Mouse (Mus musculus): ENCODE measurements around the gene Krtcap3.
A peak's percentile ranks its signal among the peaks of the same experiment; 100 is the strongest.

Gene Krtcap3

GRCm38 (mm10) chr5:31252795-31253545 lies 1.5 kb downstream of the Krtcap3 start:
- peak; percentile 3 for DNase-seq (ENCODE audit: extremely low spot score)

DNA sequence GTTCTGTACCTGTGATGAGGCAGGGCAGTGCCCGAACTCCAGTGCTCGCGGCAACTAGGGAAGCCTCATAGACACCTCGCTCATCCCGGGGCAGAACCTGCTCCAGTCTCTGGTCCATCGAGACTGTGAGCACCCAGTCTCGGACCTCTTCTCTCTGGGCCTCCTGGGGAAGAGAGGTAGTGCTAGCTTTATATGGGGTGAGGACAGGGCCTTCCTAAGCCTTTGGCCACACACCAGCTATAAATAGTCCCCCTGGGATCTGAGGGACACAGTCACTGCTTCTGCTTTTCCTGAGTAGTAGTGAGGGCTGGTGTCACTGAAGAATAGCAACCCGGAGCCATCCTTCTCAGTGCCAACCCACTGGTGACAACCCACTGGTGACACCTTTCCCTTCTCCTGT lies 2.3 kb downstream of the Krtcap3 start:
- DNase-seq (ENCODE audit: extremely low spot score), result no peak

DNA sequence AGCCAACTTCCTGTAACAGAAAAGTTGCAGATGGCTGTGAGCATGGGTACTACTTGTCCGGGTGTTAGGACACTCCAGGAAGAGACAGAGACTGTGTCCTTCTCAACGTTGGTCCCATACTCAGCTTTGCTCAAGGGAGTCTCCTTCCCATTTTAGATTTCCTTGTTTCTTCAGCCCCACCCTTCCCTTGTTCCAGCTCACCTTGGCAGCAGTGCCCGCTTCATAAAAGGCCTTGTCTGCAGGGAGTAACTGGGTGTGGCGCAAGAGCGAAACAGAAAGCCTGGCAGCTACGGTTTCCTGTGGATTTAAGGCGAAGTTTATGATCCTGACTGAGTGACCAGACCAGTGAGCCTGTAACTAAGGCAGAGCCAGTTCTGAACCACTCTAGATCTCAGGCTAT lies 3.0 kb downstream of the Krtcap3 start:
- no peak for DNase-seq (ENCODE audit: extremely low spot score)

DNA sequence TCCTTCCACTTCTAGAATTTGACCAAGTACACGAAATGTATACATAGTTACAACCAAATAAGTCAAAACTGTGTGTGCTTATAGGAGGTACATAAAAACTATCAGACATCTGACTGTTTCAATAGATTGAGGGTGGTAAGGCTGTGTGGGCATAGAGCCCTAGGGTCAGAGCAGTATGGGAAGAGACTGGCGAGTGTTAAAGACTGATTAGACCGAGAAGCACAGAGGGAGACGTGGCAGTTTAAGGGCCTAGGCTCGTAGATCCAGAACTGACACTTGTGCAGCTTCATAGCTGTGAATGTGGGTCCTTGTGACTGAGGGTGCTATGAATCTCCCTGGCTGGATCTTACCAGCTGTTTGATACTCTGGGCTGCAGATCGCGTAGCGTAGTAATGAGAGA lies 3.4 kb downstream of the Krtcap3 start:
- no peak for DNase-seq (ENCODE audit: extremely low spot score)

- DNase-seq (ENCODE audit: extremely low spot score), result no peak
Observed at GRCm38 (mm10) chr5:31255381-31255780, 3.9 kb downstream of the Krtcap3 start.

GRCm38 (mm10) chr5:31255971-31256370 lies 4.5 kb downstream of the Krtcap3 start:
- DNase-seq (ENCODE audit: extremely low spot score), result no peak

- no peak for DNase-seq (ENCODE audit: extremely low spot score)
Observed at GRCm38 (mm10) chr5:31257616-31258015, 6.1 kb downstream of the Krtcap3 start.

DNA sequence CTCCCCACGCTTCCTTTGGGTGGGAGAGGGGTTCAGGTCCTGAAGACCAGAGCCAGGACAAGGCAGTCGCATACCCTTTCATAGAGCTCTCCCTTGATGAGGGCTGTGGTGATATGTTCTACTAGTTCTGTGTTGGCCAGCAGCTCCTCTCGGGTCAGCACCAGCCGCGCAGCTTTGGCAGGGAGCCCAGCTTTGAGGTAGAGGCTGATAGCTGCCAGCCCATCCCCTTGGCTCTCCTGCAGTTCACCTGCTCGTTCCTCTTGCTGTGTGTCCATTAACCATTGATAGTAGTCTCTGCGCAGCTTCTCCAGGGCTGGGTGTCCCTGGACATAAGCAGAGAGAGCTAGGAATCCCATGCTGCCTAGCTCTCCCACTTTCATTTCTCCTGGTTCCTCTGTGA lies 14.6 kb downstream of the Krtcap3 start:
- DNase-seq (ENCODE audit: extremely low spot score), result no peak

DNA sequence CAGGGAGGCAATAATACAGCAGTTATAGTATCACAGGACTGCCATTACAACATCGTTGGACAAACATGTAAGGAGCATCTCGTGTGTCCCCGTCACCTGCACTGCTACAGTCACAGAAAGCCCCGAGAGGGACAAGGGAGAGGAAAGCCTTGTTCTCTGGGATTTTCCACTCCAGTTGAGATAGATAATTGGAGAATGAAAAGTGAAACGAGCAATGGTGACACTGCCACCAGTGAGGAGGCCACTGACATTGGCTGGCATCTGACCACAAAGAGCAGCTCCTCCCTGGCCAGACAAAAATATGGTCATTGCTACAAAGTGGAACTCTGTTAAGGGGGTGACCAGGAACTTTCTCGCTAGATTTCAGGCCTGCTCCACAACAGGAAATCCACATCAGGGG lies 16.2 kb downstream of the Krtcap3 start:
- DNase-seq (ENCODE audit: extremely low spot score), result no peak

DNA sequence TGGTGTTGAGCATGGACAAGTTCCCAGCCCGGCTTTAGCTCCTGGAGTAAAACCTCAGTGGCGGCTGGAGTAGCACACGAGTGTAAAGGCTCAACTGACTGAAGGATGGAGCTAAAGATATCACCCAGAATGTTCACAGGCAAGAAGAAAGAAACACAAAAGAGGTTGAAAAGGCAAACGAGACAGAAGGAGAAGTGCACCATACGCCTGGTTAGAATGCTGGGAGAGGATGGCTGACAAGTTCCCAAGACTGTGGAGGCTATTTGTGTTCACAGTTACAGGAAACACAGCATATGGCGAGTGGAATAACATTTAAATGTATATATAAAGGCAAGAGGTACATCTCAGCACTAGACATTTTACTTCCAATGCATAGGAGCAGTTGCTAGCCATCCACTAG lies 21.5 kb downstream of the Krtcap3 start:
- DNase-seq (ENCODE audit: extremely low spot score), result no peak

DNA sequence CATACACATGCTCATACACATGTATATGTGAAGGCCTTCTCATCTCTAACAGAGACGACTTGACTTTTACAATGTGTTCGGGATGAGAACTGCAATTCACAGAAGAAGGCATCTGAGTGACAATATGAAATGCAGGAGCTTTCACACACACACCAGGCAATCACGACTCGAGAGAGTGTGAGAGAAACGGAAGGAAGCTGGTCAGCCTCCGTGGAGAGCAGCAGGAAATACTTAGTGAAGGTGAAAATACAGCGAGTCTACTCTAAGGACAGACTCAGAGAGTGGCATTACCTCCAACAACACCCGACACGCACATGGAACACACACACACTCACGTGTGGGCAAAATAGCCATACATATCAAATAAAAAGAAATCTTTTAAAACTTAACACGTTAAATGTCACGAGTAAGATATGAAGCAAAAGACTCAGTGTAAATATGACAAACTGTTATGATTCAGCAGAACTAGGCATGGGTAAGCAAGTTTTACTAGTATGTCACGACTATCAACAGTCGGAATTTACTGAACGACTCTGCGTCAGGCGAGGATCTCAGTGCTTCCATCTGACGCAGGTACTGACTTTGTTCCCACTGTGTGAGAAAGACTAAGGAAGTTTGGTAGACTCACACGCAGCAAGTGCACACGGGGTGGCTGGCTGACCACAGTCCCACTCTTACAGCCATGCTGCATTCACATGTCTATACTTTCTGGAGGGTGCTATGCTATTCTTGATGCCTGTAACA lies 27.9 kb downstream of the Krtcap3 start:
- no peak for DNase-seq (ENCODE audit: extremely low spot score)

DNA sequence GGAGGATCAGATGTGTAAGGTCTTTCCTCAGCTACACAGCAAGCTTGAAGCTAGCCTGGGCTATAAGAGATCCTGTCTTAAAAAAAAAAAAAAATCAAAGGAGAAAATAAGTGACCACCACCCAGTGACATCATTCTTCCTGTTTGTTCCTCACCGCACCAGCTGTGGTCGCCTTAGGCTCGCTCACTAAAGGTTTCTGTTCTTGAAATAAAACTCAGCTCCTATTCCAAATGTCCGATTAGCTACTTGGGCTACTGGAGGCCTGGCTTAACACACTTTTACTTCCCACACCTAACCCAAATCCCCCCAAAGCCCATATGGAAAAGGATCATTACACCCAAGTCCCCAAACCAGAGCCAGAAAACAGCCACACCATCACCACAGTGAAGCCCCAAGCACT lies 36.7 kb downstream of the Krtcap3 start:
- no peak for DNase-seq (ENCODE audit: extremely low spot score)

DNA sequence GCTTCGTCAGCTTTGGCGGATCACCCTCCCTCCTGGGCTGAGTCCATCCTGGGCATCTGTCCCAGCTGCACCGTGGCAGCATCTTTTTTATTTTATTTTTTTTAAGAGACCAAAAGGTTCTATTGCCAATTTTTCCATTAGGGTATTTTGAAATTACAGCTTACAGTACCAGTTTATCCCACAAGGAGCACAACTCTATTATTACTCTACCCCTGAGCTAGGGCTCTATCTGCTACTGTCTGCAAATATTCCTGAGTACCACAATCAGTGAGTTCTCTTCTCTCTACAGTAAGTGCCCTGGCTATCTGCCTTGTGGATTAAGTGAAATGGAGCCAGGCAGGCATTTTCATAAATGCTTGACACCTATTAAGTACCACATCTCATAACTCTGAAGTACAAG lies 37.2 kb downstream of the Krtcap3 start:
- DNase-seq (ENCODE audit: extremely low spot score), result no peak

- DNase-seq (ENCODE audit: extremely low spot score), result no peak
Observed at GRCm38 (mm10) chr5:31289626-31290230, 38.2 kb downstream of the Krtcap3 start.

DNA sequence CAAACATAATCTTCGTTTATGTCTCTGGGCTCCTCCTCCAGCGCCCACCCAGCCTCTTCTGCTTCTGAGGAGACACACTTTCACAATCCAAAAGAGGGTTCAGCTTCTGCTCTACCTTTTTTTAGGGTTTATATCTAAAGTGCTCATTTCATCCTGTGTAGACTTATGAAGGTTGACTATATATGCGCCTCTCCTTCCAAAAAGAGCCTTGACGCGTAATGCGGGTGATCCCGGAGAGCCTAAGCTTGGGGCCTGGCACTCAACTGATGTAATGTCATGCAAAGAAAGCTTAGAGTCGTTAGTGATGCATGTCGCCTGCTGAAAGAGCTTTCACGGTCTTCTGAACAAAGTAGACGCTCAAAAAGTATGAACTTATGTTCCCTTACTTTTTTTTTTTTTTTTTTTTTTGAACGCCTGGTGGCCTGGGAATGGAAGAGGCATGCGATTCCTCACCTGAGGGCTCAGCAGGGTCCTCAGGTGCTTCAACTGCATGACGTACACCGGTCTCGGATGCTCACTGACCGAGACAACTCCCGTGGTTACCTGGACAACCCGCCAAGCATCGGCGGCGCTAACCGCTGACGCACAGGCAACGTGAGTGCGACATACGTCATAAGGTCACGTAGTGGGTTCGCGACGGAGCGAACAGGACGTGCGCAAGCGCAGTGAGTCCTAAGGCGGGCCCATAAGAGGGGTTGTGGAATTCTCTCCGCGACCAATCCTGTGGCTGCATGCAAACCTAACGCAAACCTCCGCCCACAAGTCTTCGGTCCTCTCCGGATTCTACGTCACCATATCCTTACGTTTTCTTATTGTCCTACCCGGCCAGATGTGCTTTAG lies 39.2 kb downstream of the Krtcap3 start, which contains the start of gene Ift172:
Gene Ift172 (minus strand): TSS at position 596 of the 840 bp plus-strand sequence.
- DNase-seq (ENCODE audit: extremely low spot score), result peak; percentile 94

- DNase-seq (ENCODE audit: extremely low spot score), result no peak
Observed at GRCm38 (mm10) chr5:31291361-31291688, 39.8 kb downstream of the Krtcap3 start.

DNA sequence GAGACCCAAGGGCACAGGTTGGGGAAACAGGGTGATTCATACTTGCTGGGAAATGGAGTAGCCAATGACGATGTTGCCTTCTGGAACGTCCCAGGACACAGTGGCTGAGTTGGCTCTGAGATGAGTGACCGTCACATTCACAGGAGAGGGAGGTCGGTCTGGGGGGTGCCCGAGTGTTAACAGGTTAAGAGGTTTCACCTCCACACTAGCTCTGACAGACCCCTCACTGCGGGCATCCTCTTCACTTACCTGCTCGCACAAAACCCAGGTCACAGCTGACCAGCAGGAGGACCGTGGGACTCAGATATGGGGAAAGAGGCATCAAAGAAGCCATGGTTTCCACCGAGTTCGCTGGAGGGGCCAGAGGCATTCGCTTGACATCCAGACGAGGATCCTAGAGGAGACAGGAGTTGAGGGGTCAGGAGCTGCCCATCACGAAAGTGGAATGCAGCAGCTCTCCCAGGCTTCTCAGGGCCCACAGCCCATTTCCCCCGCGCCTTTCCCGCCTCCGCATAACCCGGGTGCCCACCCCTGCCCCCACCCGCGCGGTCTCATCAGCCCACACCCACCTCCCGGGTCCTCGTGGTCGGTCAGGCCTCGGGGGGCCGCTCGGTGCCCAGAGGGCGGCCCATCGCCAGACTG lies 43.6 kb downstream of the Krtcap3 start:
- DNase-seq (ENCODE audit: extremely low spot score), result peak; percentile 27

GRCm38 (mm10) chr5:31295606-31296141 lies 44.2 kb downstream of the Krtcap3 start, which contains the start of gene Fndc4:
Gene Fndc4 (minus strand): TSS chr5:31296080.
- peak; percentile 83 for DNase-seq (ENCODE audit: extremely low spot score)

GRCm38 (mm10) chr5:31297047-31297757 lies 45.7 kb downstream of the Krtcap3 start, which contains the start of gene Gckr:
Gene Gckr (plus strand): TSS chr5:31297443.
- DNase-seq (ENCODE audit: extremely low spot score), result no peak

GRCm38 (mm10) chr5:31297981-31298380 lies 46.5 kb downstream of the Krtcap3 start:
- DNase-seq (ENCODE audit: extremely low spot score), result no peak

Measured in embryo, embryonic 9.5 days (tissue).